Comparison of ENCODE assay signal across 7 mouse cellular contexts in the genomic region with DNA sequence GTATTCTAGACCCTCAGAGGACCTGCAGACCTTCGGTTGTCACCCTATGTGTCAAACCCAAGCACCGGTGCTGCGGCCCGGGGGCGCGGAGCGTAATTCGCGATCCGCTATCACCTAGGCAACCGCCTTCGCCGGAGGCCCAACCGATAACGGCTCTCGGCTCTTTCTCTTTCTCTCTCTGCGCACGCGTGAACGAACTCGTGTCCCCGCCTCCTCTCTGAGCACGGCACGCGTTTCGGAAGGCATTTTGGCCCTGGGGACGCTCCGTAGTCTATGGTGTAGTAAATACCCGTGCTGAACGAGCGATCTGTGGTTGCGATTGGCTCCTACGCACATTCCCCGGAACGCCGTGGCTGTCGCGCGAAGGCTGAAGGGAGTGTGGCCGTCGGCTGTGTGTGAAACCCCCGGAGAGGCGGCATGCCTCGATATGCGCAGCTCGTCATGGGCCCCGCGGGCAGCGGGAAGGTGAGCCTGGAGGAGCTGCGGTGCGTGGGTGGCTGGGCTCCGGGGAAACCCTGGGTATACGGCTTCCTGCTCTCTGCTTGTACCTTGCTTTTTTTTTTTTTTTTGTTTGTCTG. TPM values are rescaled to one million over a fixed set of nuclear protein-coding genes. Genes with fewer than 3 reads are reported as not detected.
DNase-seq lines count a peak whose midpoint lies in the region; ATAC-seq lines count a peak whose summit lies in the region.

A gene (minus strand): TSS at position 173 of the 578 bp plus-strand sequence.

- peaks cover 8% of the 10 kb centered on the region; the same call in 1 of the 2 replicates for H3K4me1 ChIP-seq in intestine, embryonic 16.5 days (ENCODE audit: control insufficient read depth, insufficient read depth, low read length)
- H3K4me1 ChIP-seq in midbrain, embryonic 11.5 days (ENCODE audit: control insufficient read depth, insufficient read depth, low read length) = peaks cover 13% of the 10 kb centered on the region; the same call in 1 of the 2 replicates

- ATAC-seq in intestine, embryonic 16.5 days = peak; percentile 96
- ATAC-seq in midbrain, embryonic 11.5 days (ENCODE audit: low FRiP score) = peak; percentile 94

- H3K27me3 ChIP-seq in intestine, embryonic 16.5 days (replicated peaks; ENCODE audit: control insufficient read depth, insufficient read depth, low read length) = no peaks in the 10 kb centered on the region
- no peaks in the 10 kb centered on the region for H3K27me3 ChIP-seq in midbrain, embryonic 11.5 days (ENCODE audit: control insufficient read depth, insufficient read depth, low read length)

- peak within 1 kb of the TSS; percentile 91 for H3K27ac ChIP-seq in intestine, embryonic 16.5 days (ENCODE audit: low read length)
- H3K27ac ChIP-seq in midbrain, embryonic 11.5 days (ENCODE audit: low read depth, low read length) = peak within 1 kb of the TSS; percentile 85

- peak within 1 kb of the TSS; percentile 79 for H3K9ac ChIP-seq in intestine, embryonic 16.5 days (ENCODE audit: low read depth, low read length)
- peak within 1 kb of the TSS; percentile 76 for H3K9ac ChIP-seq in midbrain, embryonic 11.5 days (ENCODE audit: low read length)

- peak; percentile 98 for DNase-seq in adrenal gland, adult 8-10 months
- peak; percentile 99 for DNase-seq in embryo, embryonic 9.5 days (ENCODE audit: extremely low spot score)
- peak; percentile 98 to 100 for DNase-seq in gastrocnemius, postnatal 4 days (ENCODE audit: low spot score in 2 of 2)
- peak; percentile 99 to 100 for DNase-seq in left cerebral cortex, postnatal 36 days (ENCODE audit: low spot score in 2 of 2)
- peak; percentile 100 for DNase-seq in midbrain, embryonic 11.5 days (ENCODE audit: low spot score, missing footprints)
- DNase-seq in skeletal muscle tissue, adult 2 months (ENCODE audit: low read depth, low spot score) = peak; percentile 98

- peaks cover 7% of the 10 kb centered on the region; the same call in 1 of the 2 replicates for H3K36me3 ChIP-seq in intestine, embryonic 16.5 days (ENCODE audit: control insufficient read depth, insufficient read depth, low read length)
- H3K36me3 ChIP-seq in midbrain, embryonic 11.5 days (ENCODE audit: control insufficient read depth, insufficient read depth, low read length) = peaks cover 3% of the 10 kb centered on the region; the same call in 1 of the 2 replicates

- intact Hi-C loops in left cerebral cortex, postnatal 36 days (cut with DNase I) = loop anchor here (1.0 kb wide), 1 partner anchor 18 kb away; a partner anchor contains a TSS

- H3K9me3 ChIP-seq in intestine, embryonic 16.5 days (ENCODE audit: control insufficient read depth, low read length) = no peaks in the 10 kb centered on the region
- no peaks in the 10 kb centered on the region for H3K9me3 ChIP-seq in midbrain, embryonic 11.5 days (ENCODE audit: control insufficient read depth, low read length)

- peak within 1 kb of the TSS; percentile 74 for H3K4me2 ChIP-seq in intestine, embryonic 16.5 days (ENCODE audit: low read depth, low read length)
- peak within 1 kb of the TSS; percentile 78 for H3K4me2 ChIP-seq in midbrain, embryonic 11.5 days

- H3K4me3 ChIP-seq in intestine, embryonic 16.5 days (ENCODE audit: low read length) = peak within 1 kb of the TSS; percentile 78
- H3K4me3 ChIP-seq in midbrain, embryonic 11.5 days (ENCODE audit: low read depth, low read length) = peak within 1 kb of the TSS; percentile 64

- WGBS in intestine, embryonic 16.5 days = under 1% methylated on average over 53 of the region's 53 CpGs
- WGBS in midbrain, embryonic 11.5 days = under 1% methylated on average over 53 of the region's 53 CpGs

RNA-seq across cellular contexts. Expression of the gene that starts here (rescaled TPM):
- 10 to 100 TPM; 31.1 to 45.8 (median 38.8) TPM for total RNA-seq in adrenal gland, adult 8-10 months (2022)
- total RNA-seq in gastrocnemius, postnatal 4 days (2021) = 10 to 100 TPM; 16.9 to 18.3 TPM
- 31.8 and 34.0 TPM in 2 replicates for polyA plus RNA-seq in intestine, embryonic 16.5 days (2015; fragmentation: Nextera tagmentation; extraction: Ambion mirVana)
- 10 to 100 TPM; 69.7 to 73.1 TPM for total RNA-seq in left cerebral cortex, postnatal 36 days (2021)
- 113 and 116 TPM in 2 replicates for polyA plus RNA-seq in midbrain, embryonic 11.5 days (2014; fragmentation: Nextera tagmentation; extraction: Ambion mirVana)

Comparison
In these comparisons a context has a peak if more than half of its experiments do, and no peak if none do; other contexts are left out.
1. Peak in every context shown above with its lines: DNase-seq, ATAC-seq, H3K4me3 ChIP-seq and H3K27ac ChIP-seq.